Mouse (Mus musculus) embryonic facial prominence, embryonic 11.5 days (tissue): ENCODE measurements around the gene Mydgf. TPM values are rescaled to one million over a fixed set of nuclear protein-coding genes. Genes with fewer than 3 reads are reported as not detected.

Experiments used
- ATAC-seq: fragments of 200-750 bp; cut with Nextera tagmentation; replicated peaks from 2 replicates; pipeline ENCODE4 v1.8.0; 2017; ENCODE audit warnings: low read depth; ENCODE audit not compliant: insufficient number of reproducible peaks, low FRiP score, low TSS enrichment
- DNase-seq: peaks from one replicate; pipeline ENCODE4 v3.0.0-alpha.2; 2015; ENCODE audit warnings: low spot score
- H3K27ac ChIP-seq: fragments of 300-500 bp; sonication (generic); replicated peaks from 2 replicates; pipeline ENCODE4 v1.5.1; 2014; ENCODE audit warnings: mild to moderate bottlenecking, low read depth, low read length, control low read depth
- H3K27me3 ChIP-seq: fragments of 300-500 bp; sonication (generic); 2 replicates; pipeline ENCODE4 v1.6.1; 2014; ENCODE audit warnings: mild to moderate bottlenecking, low read length, moderate library complexity, mixed read lengths; ENCODE audit not compliant: control insufficient read depth, insufficient read depth
- H3K36me3 ChIP-seq: fragments of 300-500 bp; sonication (generic); replicated peaks from 2 replicates; pipeline ENCODE4 v1.6.1; 2014; ENCODE audit warnings: low read depth, mild to moderate bottlenecking, low read length, moderate library complexity, mixed read lengths; ENCODE audit not compliant: control insufficient read depth, insufficient read depth
- H3K4me1 ChIP-seq: fragments of 300-500 bp; sonication (generic); 2 replicates; pipeline ENCODE4 v1.6.1; 2014; ENCODE audit warnings: low read length, mixed read lengths; ENCODE audit not compliant: control insufficient read depth, insufficient read depth
- H3K4me2 ChIP-seq: fragments of 300-500 bp; sonication (generic); 2 replicates; pipeline ENCODE4 v1.6.1; 2014; ENCODE audit warnings: low read depth, mild to moderate bottlenecking, control low read depth, low read length, moderate library complexity
- H3K4me3 ChIP-seq: fragments of 300-500 bp; sonication (generic); 2 replicates; pipeline ENCODE4 v1.5.1; 2014; ENCODE audit warnings: low read depth, low read length, control low read depth
- H3K9ac ChIP-seq: fragments of 300-500 bp; sonication (generic); replicated peaks from 2 replicates; pipeline ENCODE4 v1.6.1; 2014; ENCODE audit warnings: mild to moderate bottlenecking, control low read depth, low read length
- H3K9me3 ChIP-seq: fragments of 300-500 bp; sonication (generic); replicated peaks from 2 replicates; pipeline ENCODE4 v1.6.1; 2016; ENCODE audit warnings: mild to moderate bottlenecking, low read length, inconsistent platforms, mixed read lengths; ENCODE audit not compliant: control insufficient read depth
- WGBS: fragments of 180-500 bp; shearing (Covaris S2); extraction: QIAGEN DNeasy Blood & Tissue Kit; methylation state at CpG from one replicate; pipeline ENCODE4 v1.1.7; 2014; 5-methylcytosine and 5-hydroxymethylcytosine counted together
- polyA plus RNA-seq: library from polyadenylated mRNA; unstranded; fragments of >200 nt; fragmentation: Nextera tagmentation; extraction: Ambion mirVana; gene quantifications from 2 replicates; pipeline ENCODE4 v1.2.1, GENCODE M21; 2014

The Mydgf gene
- polyA plus RNA-seq, 1 experiment from 2014 or later = 48.5 TPM

- Histone ChIP-seq H3K4me2 (peak overlapping the region; percentile 32), H3K4me1 (peaks cover 3% of the 10 kb centered on the region; the same call in 1 of the 2 replicates), H3K27me3 (peaks cover 26% of the 10 kb centered on the region), H3K27ac (no peak overlapping the region), H3K9me3 (no peaks in the 10 kb centered on the region), H3K4me3 (no peak overlapping the region), H3K36me3 (no peaks in the 10 kb centered on the region), H3K9ac (peak overlapping the region; percentile 25; the same call in 1 of the 2 replicates)
- ATAC-seq (0 out of 2 replicates have a peak, but pooled peaks have one; percentile 16), DNase-seq (no peak)
- 1% methylated on average over 29 of the region's 30 CpGs for WGBS
Observed at GRCm38 (mm10) chr17:56148790-56149618, 34.7 kb downstream of the Mydgf start.

GRCm38 (mm10) chr17:56148280-56148679 is 35.4 kb downstream of the Mydgf start:
- Histone ChIP-seq H3K27ac (no peak overlapping the region), H3K9me3 (no peaks in the 10 kb centered on the region), H3K36me3 (no peaks in the 10 kb centered on the region), H3K4me2 (no peak overlapping the region; the same call in 1 of the 2 replicates), H3K9ac (no peak overlapping the region), H3K27me3 (peaks cover 26% of the 10 kb centered on the region), H3K4me3 (no peak overlapping the region), H3K4me1 (peaks cover 3% of the 10 kb centered on the region; the same call in 1 of the 2 replicates)
- DNase-seq (no peak), ATAC-seq (no peak)
- WGBS = 17% methylated on average over 9 of the region's 9 CpGs

DNA sequence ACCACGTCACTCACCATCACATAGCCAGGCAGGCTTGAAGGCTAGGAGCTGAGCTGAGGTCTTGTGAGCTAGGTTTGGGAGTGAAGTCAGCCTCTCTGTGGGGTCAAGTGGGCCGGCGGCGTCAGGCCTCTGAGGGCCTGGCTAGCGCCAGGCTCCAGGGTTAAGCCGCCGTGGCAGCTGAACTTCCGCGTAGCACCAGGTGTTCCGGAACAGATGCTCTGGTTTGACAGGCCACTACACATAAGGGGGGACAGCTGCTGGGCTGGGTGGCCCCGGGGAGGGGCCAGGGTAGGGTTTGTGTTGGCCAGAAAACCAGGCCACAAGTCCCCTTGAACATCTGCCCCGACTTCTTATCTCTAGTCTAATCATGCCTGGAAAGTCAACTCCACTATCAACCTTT is 36.3 kb downstream of the Mydgf start:
- Histone ChIP-seq H3K36me3 (no peaks in the 10 kb centered on the region), H3K4me1 (peaks cover 4% of the 10 kb centered on the region; the same call in 1 of the 2 replicates), H3K9me3 (no peaks in the 10 kb centered on the region), H3K27me3 (peaks cover 28% of the 10 kb centered on the region), H3K9ac (no peak overlapping the region), H3K4me2 (no peak overlapping the region), H3K27ac (no peak overlapping the region), H3K4me3 (no peak overlapping the region)
- DNase-seq (no peak), ATAC-seq (no peak)
- WGBS = 55% methylated on average over 12 of the region's 12 CpGs

GRCm38 (mm10) chr17:56146131-56146530 is 37.6 kb downstream of the Mydgf start:
- peaks cover 40% of the 10 kb centered on the region for H3K27me3 ChIP-seq
- peaks cover 12% of the 10 kb centered on the region for H3K4me1 ChIP-seq
- no peak for ATAC-seq
- no peak overlapping the region for H3K9ac ChIP-seq
- no peaks in the 10 kb centered on the region for H3K36me3 ChIP-seq
- H3K9me3 ChIP-seq = no peaks in the 10 kb centered on the region
- H3K4me2 ChIP-seq = no peak overlapping the region
- WGBS = 22% methylated on average over 9 of the region's 9 CpGs
- no peak for DNase-seq
- H3K27ac ChIP-seq = no peak overlapping the region
- no peak overlapping the region for H3K4me3 ChIP-seq

DNA sequence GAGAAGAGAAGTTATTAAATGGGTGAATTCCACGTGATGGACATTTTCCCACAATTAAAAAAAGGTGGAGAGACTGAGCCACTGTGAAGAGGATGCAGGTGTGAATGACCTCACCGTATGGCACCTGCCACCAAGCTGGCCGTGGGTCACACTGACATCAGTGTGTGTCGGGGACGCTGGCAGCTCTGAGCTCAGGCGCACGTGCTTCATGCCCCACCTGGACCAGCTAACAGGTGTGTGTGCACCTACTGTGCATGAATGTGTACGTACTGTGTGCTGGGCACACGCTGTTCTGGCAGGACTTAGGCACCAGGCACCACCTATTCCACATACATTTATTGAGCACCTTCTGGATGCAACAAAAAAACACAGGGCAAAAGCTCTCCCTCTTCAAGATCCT is 39.2 kb downstream of the Mydgf start:
- WGBS = 74% methylated on average over 9 of the region's 9 CpGs
- no peak for DNase-seq
- H3K4me1 ChIP-seq = peaks cover 12% of the 10 kb centered on the region
- H3K9ac ChIP-seq = no peak overlapping the region
- no peak overlapping the region for H3K4me3 ChIP-seq
- no peak overlapping the region for H3K4me2 ChIP-seq
- no peaks in the 10 kb centered on the region for H3K36me3 ChIP-seq
- H3K9me3 ChIP-seq = no peaks in the 10 kb centered on the region
- H3K27ac ChIP-seq = no peak overlapping the region
- ATAC-seq = no peak
- H3K27me3 ChIP-seq = peaks cover 51% of the 10 kb centered on the region

- H3K27ac ChIP-seq = no peak overlapping the region
- peaks cover 48% of the 10 kb centered on the region for H3K27me3 ChIP-seq
Observed at GRCm38 (mm10) chr17:56141702-56142605, 41.8 kb downstream of the Mydgf start.

DNA sequence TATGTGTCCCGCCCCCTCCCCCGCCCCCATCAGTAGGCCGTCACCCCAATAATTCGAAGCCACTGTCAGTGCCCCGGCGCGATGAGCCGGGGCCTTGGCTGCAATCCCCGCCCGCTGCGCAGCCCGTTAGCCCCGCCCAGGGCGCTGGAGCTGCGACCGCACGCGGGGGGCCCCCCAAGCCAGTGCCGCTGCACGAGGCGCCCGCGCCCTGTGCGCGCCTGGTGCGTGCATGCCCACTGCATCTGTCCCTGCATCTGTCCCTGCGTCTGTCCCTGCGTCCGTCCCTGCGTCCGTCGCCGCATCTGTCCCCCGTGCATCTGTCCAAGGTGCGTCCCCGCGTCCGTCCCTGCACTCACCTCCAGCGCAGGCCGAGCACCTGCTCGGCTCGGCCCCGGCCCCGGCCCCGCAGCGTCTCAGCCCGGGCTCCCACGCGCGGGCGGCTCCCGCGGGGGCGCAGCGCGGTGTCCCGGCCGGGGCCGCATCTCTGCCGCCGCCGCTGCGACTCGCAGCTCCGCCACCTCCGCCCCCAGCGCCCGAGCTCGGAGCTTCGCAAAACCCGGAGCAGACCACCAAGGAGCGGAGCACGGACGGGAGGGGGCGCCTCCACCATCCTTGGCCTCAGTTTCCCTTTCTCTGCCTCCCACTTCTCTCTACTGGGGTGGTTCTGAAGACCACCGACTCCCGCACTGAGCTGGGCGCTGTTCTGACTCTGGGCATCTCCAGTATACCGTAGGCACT is 43.7 kb downstream of the Mydgf start, which contains the start of gene Sema6b:
Gene Sema6b (minus strand): TSS at position 486 of the 738 bp plus-strand sequence.
- H3K9me3 ChIP-seq = no peaks in the 10 kb centered on the region
- H3K27me3 ChIP-seq = peaks cover 46% of the 10 kb centered on the region
- H3K36me3 ChIP-seq = no peaks in the 10 kb centered on the region
- DNase-seq (peak; percentile 77), ATAC-seq (no peak)
- H3K27ac ChIP-seq = no peak within 1 kb of the TSS; the same call in 1 of the 2 replicates
- peak within 1 kb of the TSS; percentile 73 for H3K4me3 ChIP-seq
- WGBS = under 1% methylated on average over 76 of the region's 79 CpGs
- H3K4me1 ChIP-seq = peaks cover 9% of the 10 kb centered on the region
- peak within 1 kb of the TSS; percentile 63 for H3K9ac ChIP-seq
- peak within 1 kb of the TSS; percentile 99 for H3K4me2 ChIP-seq

More at GRCm38 (mm10) chr17:56141702-56142605, 41.8 kb downstream of the Mydgf start:
- peak; percentile 64 for DNase-seq
- H3K9me3 ChIP-seq = no peaks in the 10 kb centered on the region
- peak; percentile 51; the same call in 1 of the 2 replicates for ATAC-seq
- H3K4me1 ChIP-seq = peaks cover 9% of the 10 kb centered on the region
- H3K4me3 ChIP-seq = peak overlapping the region; percentile 30
- H3K36me3 ChIP-seq = no peaks in the 10 kb centered on the region
- H3K9ac ChIP-seq = peak overlapping the region; percentile 25; the same call in 1 of the 2 replicates
- under 1% methylated on average over 42 of the region's 47 CpGs for WGBS
- H3K4me2 ChIP-seq = peak overlapping the region; percentile 58
